Mouse (Mus musculus) midbrain, embryonic 12.5 days (tissue): ENCODE data around the gene Chrna9. TPM values are rescaled to one million over a fixed set of nuclear protein-coding genes. Genes with fewer than 3 reads are reported as not detected.

Experiments
- ATAC-seq: fragments of 200-750 bp; cut with Nextera tagmentation; 2 replicates; pipeline ENCODE4 v1.8.0; 2017; ENCODE audit warnings: low read depth, moderate TSS enrichment, moderate library complexity; ENCODE audit not compliant: low FRiP score
- H3K27ac ChIP-seq: fragments of 300-500 bp; sonication (generic); replicated peaks from 2 replicates; pipeline ENCODE4 v1.5.1; 2016; ENCODE audit warnings: mild to moderate bottlenecking
- H3K27me3 ChIP-seq: fragments of 300-500 bp; sonication (generic); 2 replicates; pipeline ENCODE4 v1.6.1; 2016; ENCODE audit warnings: mild to moderate bottlenecking
- H3K36me3 ChIP-seq: fragments of 300-500 bp; sonication (generic); 2 replicates; pipeline ENCODE4 v1.6.1; 2016
- H3K4me1 ChIP-seq: fragments of 300-500 bp; sonication (generic); 2 replicates; pipeline ENCODE4 v1.6.1; 2016
- H3K4me2 ChIP-seq: fragments of 300-500 bp; sonication (generic); replicated peaks from 2 replicates; pipeline ENCODE4 v1.6.1; 2016; ENCODE audit warnings: mild to moderate bottlenecking, moderate library complexity
- H3K4me3 ChIP-seq: fragments of 300-500 bp; sonication (generic); 2 replicates; pipeline ENCODE4 v1.5.1; 2016; ENCODE audit warnings: mild to moderate bottlenecking
- H3K9ac ChIP-seq: fragments of 300-500 bp; sonication (generic); replicated peaks from 2 replicates; pipeline ENCODE4 v1.6.1; 2016; ENCODE audit warnings: mild to moderate bottlenecking, moderate library complexity
- H3K9me3 ChIP-seq: fragments of 300-500 bp; sonication (generic); 2 replicates; pipeline ENCODE4 v1.6.1; 2016; ENCODE audit warnings: mild to moderate bottlenecking
- WGBS: fragments of 180-500 bp; shearing (Covaris S2); methylation state at CpG from one replicate; pipeline ENCODE4 v1.1.7; 2016; 5-methylcytosine and 5-hydroxymethylcytosine counted together
- microRNA-seq: library from miRNA; unstranded; fragments of <30 nt; microRNA quantifications from one replicate; pipeline ENCODE4, GENCODE M21; 2017
- polyA plus RNA-seq: library from polyadenylated mRNA; unstranded; fragments of >200 nt; fragmentation: Nextera tagmentation; extraction: Ambion mirVana; gene quantifications from 2 replicates; pipeline ENCODE4 v1.2.1, GENCODE M21; 2016

Gene Chrna9
- polyA plus RNA-seq, 1 experiment from 2014 or later: not detected

- H3K27me3 ChIP-seq: no peaks in the 10 kb centered on the region
- no peak overlapping the region for H3K4me3 ChIP-seq
- no peak for ATAC-seq
- no peak overlapping the region for H3K4me2 ChIP-seq
- no peak overlapping the region for H3K27ac ChIP-seq
- no peaks in the 10 kb centered on the region for H3K9me3 ChIP-seq
- no peaks in the 10 kb centered on the region for H3K36me3 ChIP-seq
- no peaks in the 10 kb centered on the region for H3K4me1 ChIP-seq
- no peak overlapping the region for H3K9ac ChIP-seq
- 72% methylated on average over 5 of the region's 5 CpGs for WGBS
These were observed 66.5 kb downstream of the Chrna9 start for GRCm38 (mm10) chr5:66001232-66001631.

GRCm38 (mm10) chr5:66004134-66004925 lies 69.6 kb downstream of the Chrna9 start, which contains the start of gene 9130230L23Rik:
TSS of gene 9130230L23Rik (minus strand) at chr5:66004285.
- no peaks in the 10 kb centered on the region for H3K4me1 ChIP-seq
- no peaks in the 10 kb centered on the region for H3K27me3 ChIP-seq
- H3K9me3 ChIP-seq: no peaks in the 10 kb centered on the region
- no peak within 1 kb of the TSS for H3K9ac ChIP-seq
- H3K27ac ChIP-seq: no peak within 1 kb of the TSS
- no peak within 1 kb of the TSS for H3K4me3 ChIP-seq
- whole genome bisulfite sequencing: 66% methylated on average over 14 of the region's 14 CpGs
- H3K36me3 ChIP-seq: no peaks in the 10 kb centered on the region
- H3K4me2 ChIP-seq: no peak within 1 kb of the TSS
- no peak for ATAC-seq

DNA sequence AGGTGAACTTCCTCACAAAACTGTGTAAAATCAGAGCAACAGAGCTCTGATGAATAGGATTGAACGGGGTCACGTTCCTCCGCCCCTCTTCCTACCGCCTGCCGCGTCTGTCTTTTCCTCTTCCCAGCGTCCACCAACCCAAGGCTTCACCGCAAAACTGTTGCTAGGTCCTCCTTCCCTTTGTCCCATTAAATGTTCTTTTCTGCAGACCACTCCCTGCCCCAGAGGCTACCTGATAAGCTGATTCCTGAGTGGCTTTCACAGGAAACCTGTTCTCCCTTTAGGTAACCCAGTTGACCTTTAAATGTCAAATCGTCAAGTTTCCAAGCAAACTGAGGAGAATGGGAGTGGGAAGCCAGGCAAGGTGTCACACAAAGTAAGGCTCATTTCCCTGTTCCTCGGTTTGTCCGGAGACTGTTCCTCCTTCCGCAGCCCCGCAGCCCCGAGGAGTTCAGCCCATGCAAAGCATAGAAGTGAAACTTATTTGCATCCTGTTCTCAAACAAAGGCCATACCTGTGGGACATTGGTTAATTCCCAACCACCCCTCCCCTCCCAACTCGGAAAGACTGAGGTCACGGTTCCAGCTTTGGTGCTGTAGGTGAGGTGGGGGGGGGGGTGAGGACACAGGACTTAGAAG lies 70.4 kb downstream of the Chrna9 start:
- Histone ChIP-seq H3K9ac (no peak overlapping the region), H3K4me2 (no peak overlapping the region), H3K4me3 (no peak overlapping the region), H3K9me3 (no peaks in the 10 kb centered on the region), H3K27me3 (no peaks in the 10 kb centered on the region), H3K27ac (no peak overlapping the region), H3K4me1 (no peaks in the 10 kb centered on the region), H3K36me3 (no peaks in the 10 kb centered on the region)
- no peak for ATAC-seq
- 42% methylated on average over 16 of the region's 16 CpGs for WGBS

DNA sequence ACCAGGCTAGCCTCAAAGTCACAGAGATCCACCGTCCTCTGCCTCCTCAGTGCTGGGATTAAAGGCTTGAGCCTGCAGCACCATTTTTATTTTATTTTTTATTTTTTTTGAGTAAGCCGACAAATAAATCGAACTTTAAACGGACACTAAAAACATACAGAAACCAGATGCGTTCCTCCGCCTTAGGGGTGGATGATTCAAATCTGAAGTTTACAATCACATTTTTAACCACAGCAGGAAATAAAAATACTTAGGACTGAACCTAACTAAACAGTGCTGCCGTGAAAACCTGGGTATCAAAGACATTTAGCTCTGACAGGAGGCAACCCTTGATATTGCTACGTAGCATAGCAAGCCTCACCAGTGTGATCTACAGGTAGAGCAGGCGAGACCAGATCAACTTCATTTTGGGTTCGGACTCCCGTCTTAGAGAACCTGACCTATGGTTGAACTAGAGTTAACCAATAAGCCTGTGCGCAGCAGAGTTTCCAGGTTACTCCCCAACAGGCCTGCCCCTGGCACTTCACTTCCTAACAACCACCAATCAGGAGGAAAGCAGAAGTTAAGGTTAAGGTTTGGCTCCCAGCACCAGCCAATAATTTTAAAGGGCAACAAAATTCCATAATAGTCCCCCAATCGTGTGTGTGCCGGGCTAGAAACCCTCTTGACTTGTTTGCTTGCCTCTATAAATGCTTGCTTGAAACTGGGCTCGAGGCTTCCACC lies 73.7 kb downstream of the Chrna9 start:
- H3K36me3 ChIP-seq: no peaks in the 10 kb centered on the region

GRCm38 (mm10) chr5:66013999-66014398 lies 79.3 kb downstream of the Chrna9 start:
- 83% methylated on average over 3 of the region's 3 CpGs for WGBS
- no peaks in the 10 kb centered on the region for H3K27me3 ChIP-seq

More for the DNA sequence above, 73.7 kb downstream of the Chrna9 start:
- ATAC-seq: no peak
- Histone ChIP-seq H3K9me3 (no peaks in the 10 kb centered on the region), H3K9ac (no peak overlapping the region), H3K4me2 (no peak overlapping the region), H3K27me3 (no peaks in the 10 kb centered on the region), H3K4me3 (no peak overlapping the region), H3K27ac (no peak overlapping the region), H3K4me1 (no peaks in the 10 kb centered on the region)
- WGBS: 89% methylated on average over 15 of the region's 15 CpGs

GRCm38 (mm10) chr5:66014437-66014836 lies 79.7 kb downstream of the Chrna9 start:
- no peak for ATAC-seq
- 95% methylated on average over 2 of the region's 2 CpGs for WGBS

More at GRCm38 (mm10) chr5:66013999-66014398, 79.3 kb downstream of the Chrna9 start:
- no peaks in the 10 kb centered on the region for H3K9me3 ChIP-seq
- H3K4me1 ChIP-seq: no peaks in the 10 kb centered on the region
- H3K4me2 ChIP-seq: no peak overlapping the region
- no peak overlapping the region for H3K27ac ChIP-seq
- H3K4me3 ChIP-seq: no peak overlapping the region
- ATAC-seq: no peak
- no peaks in the 10 kb centered on the region for H3K36me3 ChIP-seq
- no peak overlapping the region for H3K9ac ChIP-seq

DNA sequence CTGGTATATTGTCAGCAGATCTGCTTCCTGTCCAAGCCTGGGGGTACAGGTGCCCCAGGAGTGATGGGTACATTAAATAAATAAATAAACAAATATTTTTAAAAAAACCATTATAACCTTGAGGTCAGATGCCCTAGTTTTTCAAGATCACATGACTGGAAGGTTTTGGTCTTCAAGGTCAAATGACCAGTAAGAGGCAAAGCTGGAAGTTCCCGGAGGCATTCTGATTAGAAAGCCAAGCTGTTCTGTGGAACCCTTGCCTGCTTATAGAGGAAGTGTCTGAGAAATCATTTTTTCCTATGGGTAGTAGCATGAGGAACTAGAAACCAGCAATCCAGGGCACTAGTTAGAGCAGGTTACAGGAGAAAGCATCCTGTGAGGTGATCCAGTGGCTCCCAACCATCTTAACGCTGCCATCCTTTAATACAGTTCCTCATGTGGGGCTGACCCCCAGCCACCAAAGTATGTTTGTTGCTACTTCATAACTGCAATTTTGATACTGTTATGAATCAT lies 80.8 kb downstream of the Chrna9 start:
- no peak overlapping the region for H3K27ac ChIP-seq
- no peaks in the 10 kb centered on the region for H3K27me3 ChIP-seq
- no peak for ATAC-seq
- no peaks in the 10 kb centered on the region for H3K9me3 ChIP-seq
- no peak overlapping the region for H3K9ac ChIP-seq
- no peak overlapping the region for H3K4me3 ChIP-seq
- no peaks in the 10 kb centered on the region for H3K4me1 ChIP-seq
- no peak overlapping the region for H3K4me2 ChIP-seq
- H3K36me3 ChIP-seq: no peaks in the 10 kb centered on the region
- WGBS: 97% methylated on average over 2 of the region's 2 CpGs

More at GRCm38 (mm10) chr5:66014437-66014836, 79.7 kb downstream of the Chrna9 start:
- no peak overlapping the region for H3K4me3 ChIP-seq
- H3K9ac ChIP-seq: no peak overlapping the region
- H3K36me3 ChIP-seq: no peaks in the 10 kb centered on the region
- no peak overlapping the region for H3K27ac ChIP-seq
- H3K4me2 ChIP-seq: no peak overlapping the region
- H3K9me3 ChIP-seq: no peaks in the 10 kb centered on the region
- no peaks in the 10 kb centered on the region for H3K27me3 ChIP-seq
- no peaks in the 10 kb centered on the region for H3K4me1 ChIP-seq

- Histone ChIP-seq H3K27me3 (no peaks in the 10 kb centered on the region), H3K9me3 (peaks cover 9% of the 10 kb centered on the region; the same call in 1 of the 2 replicates), H3K36me3 (no peaks in the 10 kb centered on the region), H3K4me2 (no peak overlapping the region), H3K4me1 (no peaks in the 10 kb centered on the region), H3K4me3 (no peak overlapping the region), H3K9ac (no peak overlapping the region), H3K27ac (no peak overlapping the region)
- 98% methylated on average over 31 of the region's 31 CpGs for WGBS
- ATAC-seq: no peak
These were observed 92.1 kb downstream of the Chrna9 start for GRCm38 (mm10) chr5:66026796-66027195.

Small RNA genes within 50 kb of the gene (microRNA-seq; reads per million reads assigned to microRNA genes)
- not detected for gene Gm25952

Other genes starting within 250 kb of the Chrna9 start
- 114 and 131 TPM in 2 replicates for gene Pds5a, start 236.6 kb upstream of the Chrna9 start, polyA plus RNA-seq
- gene N4bp2, start 171.4 kb upstream of the Chrna9 start, polyA plus RNA-seq: 34.5 and 38.8 TPM in 2 replicates
- gene Rhoh, start 73.7 kb upstream of the Chrna9 start, polyA plus RNA-seq: 0.31 and 0.47 TPM in 2 replicates
- not detected in 2 replicates for gene 9130230L23Rik, start 69.4 kb downstream of the Chrna9 start, polyA plus RNA-seq
- gene Rbm47, start 238.2 kb downstream of the Chrna9 start, polyA plus RNA-seq: 2.6 and 2.9 TPM in 2 replicates